Mouse (Mus musculus): ENCODE measurements at regions not wholly inside any gene's neighbourhood (a gene's known extent, or its start where the extent isn't known, plus 50 kb on each side); places are given as distances from the start of the nearest gene placed in this dataset.

DNA sequence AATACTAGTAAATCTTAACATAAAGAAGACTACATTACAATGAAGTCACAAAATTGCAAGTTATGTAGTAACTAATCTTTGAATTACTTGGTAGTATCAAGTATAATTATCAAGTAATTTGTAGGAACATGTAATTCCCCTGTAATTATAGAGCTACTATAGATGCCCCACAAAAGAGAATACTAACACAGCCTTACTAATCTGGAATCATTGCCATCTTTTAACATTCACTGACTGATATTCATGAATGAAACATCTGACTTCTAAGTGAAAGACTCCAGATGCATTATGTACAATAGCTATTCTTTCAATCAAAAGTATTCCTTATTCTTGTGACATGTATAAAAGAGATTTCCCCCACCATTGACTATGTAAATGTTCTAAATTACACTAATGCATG is 337.3 kb upstream of the Tecrl start:
- Histone ChIP-seq H3K4me2 (replicated peaks) (no peak overlapping the region), H3K9ac (no peak overlapping the region), H3K36me3 (no peaks in the 10 kb centered on the region), H3K4me3 (no peak overlapping the region), H3K27me3 (no peaks in the 10 kb centered on the region), H3K9me3 (replicated peaks) (no peaks in the 10 kb centered on the region), H3K27ac (no peak overlapping the region), H3K4me1 (no peaks in the 10 kb centered on the region)
- no peak for ATAC-seq (ENCODE audit: low FRiP score)

DNA sequence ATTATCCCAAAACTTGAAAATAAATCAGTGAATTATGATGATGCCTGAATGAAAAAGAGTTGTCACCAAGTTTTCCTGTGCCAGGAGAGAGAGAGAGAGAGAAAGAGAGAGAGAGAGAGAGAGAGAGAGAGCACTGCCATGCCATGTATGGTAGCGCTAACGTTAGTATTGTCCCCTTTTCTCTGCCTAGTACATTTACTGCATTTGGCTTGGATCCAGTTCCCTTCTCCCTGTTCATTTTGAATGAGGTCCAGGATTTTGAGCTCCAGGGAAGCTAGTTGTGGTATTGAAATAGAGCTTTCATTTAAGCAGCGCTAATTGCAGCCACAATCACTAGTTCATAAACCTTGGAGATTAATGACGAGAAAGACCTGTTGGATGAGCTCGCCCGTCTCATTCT is 323.4 kb upstream of the Tecrl start:
- Histone ChIP-seq H3K27ac (no peak overlapping the region), H3K4me2 (replicated peaks) (no peak overlapping the region), H3K36me3 (no peaks in the 10 kb centered on the region), H3K9me3 (replicated peaks) (no peaks in the 10 kb centered on the region), H3K27me3 (no peaks in the 10 kb centered on the region), H3K4me1 (no peaks in the 10 kb centered on the region), H3K9ac (no peak overlapping the region), H3K4me3 (no peak overlapping the region)
- 79% methylated on average over 6 of the region's 6 CpGs for WGBS
- no peak for ATAC-seq (ENCODE audit: low FRiP score)

DNA sequence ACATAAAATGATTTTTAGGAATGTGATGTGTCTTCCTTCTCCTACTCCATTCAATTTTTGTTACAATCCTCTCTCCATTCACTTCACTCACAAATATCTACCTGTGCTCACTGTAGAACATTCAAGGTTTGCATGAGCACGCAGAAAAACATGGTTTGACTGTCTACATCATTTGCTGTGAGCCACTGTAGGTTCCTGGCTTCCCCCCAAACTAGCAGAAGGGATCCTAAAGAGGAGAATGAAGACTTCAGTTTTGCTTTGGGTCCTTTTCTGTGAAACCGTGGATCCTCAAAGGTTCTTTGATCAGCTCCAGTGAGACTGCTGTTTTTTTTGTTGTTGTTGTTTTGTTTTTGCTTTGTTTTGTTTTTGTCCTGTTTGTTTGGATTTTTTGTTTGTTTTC is 304.1 kb upstream of the Tecrl start:
- H3K9me3 ChIP-seq (replicated peaks), result no peaks in the 10 kb centered on the region
- no peak overlapping the region for H3K27ac ChIP-seq
- no peaks in the 10 kb centered on the region for H3K4me1 ChIP-seq
- no peak overlapping the region for H3K9ac ChIP-seq
- H3K4me3 ChIP-seq, result no peak overlapping the region
- no peak overlapping the region for H3K4me2 ChIP-seq (replicated peaks)
- no peak for ATAC-seq (ENCODE audit: low FRiP score)
- no peaks in the 10 kb centered on the region for H3K27me3 ChIP-seq
- H3K36me3 ChIP-seq, result no peaks in the 10 kb centered on the region
- WGBS, result 85% methylated on average over 2 of the region's 2 CpGs

DNA sequence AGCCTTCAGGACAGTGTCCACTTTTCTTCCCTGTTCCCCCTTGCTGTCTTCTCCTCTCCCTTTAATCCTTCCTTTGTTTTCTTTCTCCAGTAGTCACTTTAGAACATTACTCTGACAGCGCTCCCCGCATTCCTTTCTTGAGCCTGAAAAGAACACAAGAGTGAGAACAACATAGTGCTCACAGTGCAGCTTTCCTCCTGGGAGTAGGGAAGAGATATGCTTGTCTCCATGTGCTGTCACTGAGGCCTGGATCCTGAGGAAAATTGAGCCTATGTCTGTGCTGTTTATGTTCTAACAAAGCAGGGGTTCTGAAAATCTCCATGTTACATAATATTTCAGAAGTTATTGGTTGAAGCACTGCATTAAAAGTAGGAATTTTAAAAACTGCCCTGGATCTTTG is 296.3 kb upstream of the Tecrl start:
- no peak for ATAC-seq (ENCODE audit: low FRiP score)

DNA sequence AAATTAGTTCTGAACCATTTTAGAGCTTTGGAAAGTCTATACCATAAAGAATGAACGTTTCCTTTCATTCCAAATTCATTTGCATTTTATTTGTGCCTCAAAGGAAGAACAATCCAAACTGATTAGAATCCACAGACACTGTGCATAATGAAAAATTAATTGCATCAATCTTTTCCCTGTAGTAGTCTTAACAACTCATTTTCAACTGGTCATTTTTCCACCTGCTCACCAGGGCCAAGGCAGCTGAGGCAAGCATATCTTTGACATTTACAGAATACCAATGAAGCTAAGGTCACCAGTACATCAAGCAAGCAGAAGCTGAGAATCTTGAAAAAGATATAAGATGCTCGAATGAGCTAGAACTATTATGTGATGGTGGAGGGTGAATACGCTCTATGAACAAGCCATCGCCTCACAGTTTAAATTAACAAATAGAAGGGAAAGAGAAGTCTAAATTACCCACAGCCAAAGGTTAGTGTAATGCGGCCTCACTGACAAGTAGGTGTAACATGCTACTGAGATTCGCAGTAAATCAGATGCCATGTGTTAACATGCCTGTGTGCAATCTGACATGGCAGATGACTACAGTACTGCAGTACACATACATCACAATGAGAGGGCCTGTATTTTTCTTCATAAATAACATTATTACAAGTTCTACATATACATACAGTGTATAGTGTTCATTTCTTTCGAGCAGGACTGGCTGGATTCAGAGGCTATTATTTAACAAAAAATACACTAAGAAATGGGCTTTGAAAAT is 267.8 kb upstream of the Tecrl start:
- no peak overlapping the region for H3K4me3 ChIP-seq
- no peaks in the 10 kb centered on the region for H3K36me3 ChIP-seq
- no peak overlapping the region for H3K4me2 ChIP-seq (replicated peaks)
- no peaks in the 10 kb centered on the region for H3K9me3 ChIP-seq (replicated peaks)
- H3K27ac ChIP-seq, result peak overlapping the region; percentile 60
- no peaks in the 10 kb centered on the region for H3K27me3 ChIP-seq
- no peak overlapping the region for H3K9ac ChIP-seq
- H3K4me1 ChIP-seq, result no peaks in the 10 kb centered on the region
- 68% methylated on average over 7 of the region's 7 CpGs for WGBS
- ATAC-seq (ENCODE audit: low FRiP score), result peak; percentile 79

More for the DNA sequence above, 296.3 kb upstream of the Tecrl start:
- Histone ChIP-seq H3K27ac (no peak overlapping the region; the same call in 1 of the 2 replicates), H3K27me3 (no peaks in the 10 kb centered on the region), H3K9me3 (replicated peaks) (no peaks in the 10 kb centered on the region), H3K4me3 (no peak overlapping the region), H3K4me2 (replicated peaks) (no peak overlapping the region), H3K9ac (no peak overlapping the region), H3K36me3 (no peaks in the 10 kb centered on the region), H3K4me1 (0 out of 2 replicates have a peak, but pooled peaks cover 3% of the 10 kb centered on the region)
- WGBS, result 4% methylated on average over 2 of the region's 2 CpGs

DNA sequence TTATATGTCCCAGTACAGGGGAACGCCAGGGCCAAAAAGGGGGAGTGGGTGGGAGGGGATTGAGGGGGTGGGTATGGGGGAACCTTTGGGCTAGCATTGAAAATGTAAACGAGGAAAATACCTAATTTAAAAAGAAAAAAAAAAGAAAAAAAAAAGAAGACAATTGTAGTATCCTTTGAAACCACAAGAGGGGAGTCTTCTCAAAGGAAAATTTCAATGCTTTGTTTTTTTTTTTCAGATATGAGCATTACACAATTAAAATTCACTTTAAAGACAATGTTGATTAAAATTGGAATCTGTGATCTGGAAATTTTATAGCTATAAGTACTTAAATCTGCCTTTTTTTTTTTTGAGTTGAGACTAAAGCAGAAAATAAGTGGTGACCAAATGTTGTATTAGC is 255.8 kb upstream of the Tecrl start:
- Histone ChIP-seq H3K27me3 (no peaks in the 10 kb centered on the region), H3K36me3 (no peaks in the 10 kb centered on the region), H3K4me1 (no peaks in the 10 kb centered on the region), H3K9ac (no peak overlapping the region), H3K4me3 (no peak overlapping the region), H3K27ac (no peak overlapping the region), H3K4me2 (replicated peaks) (no peak overlapping the region), H3K9me3 (replicated peaks) (no peaks in the 10 kb centered on the region)
- ATAC-seq (ENCODE audit: low FRiP score), result no peak
- 45% methylated on average over 2 of the region's 2 CpGs for WGBS

DNA sequence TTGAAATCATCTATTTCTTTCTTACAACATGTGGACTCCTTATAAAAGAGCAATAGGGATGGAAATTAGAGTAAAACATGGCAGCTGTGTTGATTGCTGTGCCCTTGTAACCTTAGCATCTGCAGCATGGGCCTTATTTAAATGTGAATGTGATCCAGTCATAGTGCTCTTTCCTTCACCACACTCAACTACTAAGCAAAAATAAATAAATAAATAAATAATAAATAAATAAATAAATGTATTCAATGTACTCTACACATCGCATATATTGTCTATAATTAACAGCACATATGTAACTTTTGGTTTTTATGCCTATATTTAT is 238.3 kb upstream of the Tecrl start:
- WGBS, result 71% methylated on average over 1 of the region's 1 CpGs
- H3K4me2 ChIP-seq (replicated peaks), result no peak overlapping the region
- no peaks in the 10 kb centered on the region for H3K27me3 ChIP-seq
- H3K4me1 ChIP-seq, result no peaks in the 10 kb centered on the region
- no peak overlapping the region for H3K4me3 ChIP-seq
- H3K27ac ChIP-seq, result no peak overlapping the region
- no peaks in the 10 kb centered on the region for H3K9me3 ChIP-seq (replicated peaks)
- peak; percentile 69 for ATAC-seq (ENCODE audit: low FRiP score)
- H3K36me3 ChIP-seq, result no peaks in the 10 kb centered on the region
- H3K9ac ChIP-seq, result no peak overlapping the region

DNA sequence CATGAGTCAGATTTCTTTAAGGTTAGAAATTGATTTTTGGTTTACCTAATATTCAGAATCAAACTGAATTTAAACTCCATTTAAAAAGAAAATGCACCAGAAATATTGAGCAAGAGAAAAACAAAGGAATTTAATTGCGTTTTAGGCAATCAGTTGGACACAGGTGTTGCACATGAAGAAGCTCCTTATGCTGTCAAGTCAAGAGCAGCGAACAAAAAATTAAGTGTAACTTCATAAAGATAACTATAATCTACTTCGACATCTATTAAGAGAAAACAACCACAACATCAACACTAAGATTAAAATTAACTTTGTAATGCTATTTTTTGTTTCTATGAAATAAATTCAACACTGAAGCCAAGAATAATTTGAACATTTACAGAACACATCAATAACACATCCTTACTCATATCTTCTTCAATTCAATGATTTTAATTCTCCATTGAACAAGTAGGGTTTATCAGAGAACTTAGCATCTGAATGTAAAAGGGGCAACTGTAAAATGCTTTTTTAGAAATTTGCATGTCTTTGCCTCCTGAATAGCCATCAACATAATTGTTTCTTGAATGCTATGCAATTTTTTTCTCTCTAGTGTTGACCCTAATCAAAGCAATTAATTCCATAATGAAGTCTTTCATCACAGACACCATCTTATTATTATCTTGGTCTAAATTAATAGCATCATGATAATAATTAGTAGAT is 237.7 kb upstream of the Tecrl start:
- H3K36me3 ChIP-seq, result no peaks in the 10 kb centered on the region
- no peaks in the 10 kb centered on the region for H3K4me1 ChIP-seq
- no peaks in the 10 kb centered on the region for H3K27me3 ChIP-seq
- H3K4me2 ChIP-seq (replicated peaks), result no peak overlapping the region
- no peak overlapping the region for H3K27ac ChIP-seq
- no peaks in the 10 kb centered on the region for H3K9me3 ChIP-seq (replicated peaks)
- WGBS, result 85% methylated on average over 3 of the region's 3 CpGs
- ATAC-seq (ENCODE audit: low FRiP score), result 0 out of 2 replicates have a peak, but pooled peaks have one; percentile 2
- H3K4me3 ChIP-seq, result no peak overlapping the region
- H3K9ac ChIP-seq, result no peak overlapping the region

Measured in hindbrain, embryonic 12.5 days (tissue).